Mouse (Mus musculus): ENCODE data around the gene Bco2. TPM values are rescaled to one million over a fixed set of nuclear protein-coding genes. Genes with fewer than 3 reads are reported as not detected.

The Bco2 gene
- polyA plus RNA-seq, 1 experiment from 2014 or later: 0.26 TPM

DNA sequence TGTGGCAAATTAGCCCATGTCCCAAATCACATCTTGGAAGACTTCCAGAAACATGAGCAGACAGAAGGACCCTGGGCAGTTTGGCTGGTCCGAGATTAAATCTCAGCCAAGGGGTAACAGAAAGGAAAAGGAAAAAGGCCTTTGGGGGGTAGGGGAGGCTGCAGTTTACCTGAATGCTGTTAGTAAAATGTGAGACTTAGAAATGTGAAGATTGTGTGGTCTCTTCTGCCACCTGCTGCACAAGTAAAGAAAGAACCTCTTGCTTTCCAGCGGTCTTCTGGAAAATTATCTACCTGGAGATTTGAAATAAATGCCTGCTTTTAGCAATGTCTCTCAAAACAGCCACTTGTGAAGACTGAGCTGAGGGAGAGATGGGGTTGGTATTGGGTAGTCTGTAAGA, 24.1 kb downstream of the Bco2 start:
- WGBS: 30% methylated on average over 2 of the region's 2 CpGs
- Histone ChIP-seq H3K27ac (ENCODE audit: low read length) (no peak overlapping the region), H3K27me3 (ENCODE audit: control insufficient read depth, insufficient read depth, low read length) (no peaks in the 10 kb centered on the region), H3K9ac (replicated peaks; ENCODE audit: low read depth, low read length) (no peak overlapping the region), H3K4me2 (replicated peaks; ENCODE audit: low read depth, low read length) (no peak overlapping the region), H3K36me3 (ENCODE audit: control insufficient read depth, insufficient read depth, low read length) (no peaks in the 10 kb centered on the region), H3K4me3 (ENCODE audit: low read depth, low read length) (no peak overlapping the region), H3K9me3 (ENCODE audit: control insufficient read depth, low read depth, low read length) (no peaks in the 10 kb centered on the region), H3K4me1 (ENCODE audit: control insufficient read depth, insufficient read depth, low read length) (peaks cover 9% of the 10 kb centered on the region)
- no peak for ATAC-seq (ENCODE audit: insufficient number of reproducible peaks, insufficient read depth, low FRiP score, low read depth)

DNA sequence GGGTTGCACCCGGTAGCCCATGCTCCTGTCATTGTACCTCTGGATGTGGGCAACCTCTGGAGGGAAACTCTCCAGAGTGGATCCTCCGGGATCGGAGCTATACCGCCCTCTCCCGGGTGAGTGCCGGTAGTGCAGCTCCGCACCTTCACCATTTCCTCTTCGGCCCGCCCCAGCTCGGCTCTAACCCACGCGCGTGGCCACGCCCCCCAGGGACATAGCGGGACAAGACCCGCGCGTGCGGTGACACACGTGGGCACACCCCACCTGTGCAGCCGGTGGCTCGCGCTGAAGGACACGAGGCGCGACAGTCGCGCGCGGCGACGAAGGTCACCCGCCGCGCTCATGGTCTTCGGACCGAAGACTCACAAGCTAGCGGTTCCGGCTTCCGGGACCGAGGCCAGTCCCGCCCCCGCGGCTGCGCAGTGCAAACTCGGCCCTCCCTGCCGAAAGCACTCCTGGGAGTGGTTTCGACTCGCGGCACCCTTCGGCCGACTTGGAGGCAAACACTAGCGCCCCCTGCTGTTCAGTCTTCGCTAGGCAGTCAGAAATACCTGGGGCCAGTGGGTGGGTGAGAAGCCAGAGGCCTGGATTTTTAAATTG, 26.6 kb downstream of the Bco2 start, which contains the start of gene Pts:
TSS of gene Pts (minus strand) at position 432 of the 600 bp plus-strand sequence.
- Histone ChIP-seq H3K9me3 (ENCODE audit: control insufficient read depth, low read depth, low read length) (no peaks in the 10 kb centered on the region), H3K4me3 (ENCODE audit: low read depth, low read length) (peak within 1 kb of the TSS; percentile 59), H3K4me1 (ENCODE audit: control insufficient read depth, insufficient read depth, low read length) (peaks cover 9% of the 10 kb centered on the region), H3K4me2 (replicated peaks; ENCODE audit: low read depth, low read length) (peak within 1 kb of the TSS; percentile 67), H3K27me3 (ENCODE audit: control insufficient read depth, insufficient read depth, low read length) (no peaks in the 10 kb centered on the region), H3K27ac (ENCODE audit: low read length) (no peak within 1 kb of the TSS; the same call in 1 of the 2 replicates), H3K9ac (replicated peaks; ENCODE audit: low read depth, low read length) (peak within 1 kb of the TSS; percentile 45), H3K36me3 (ENCODE audit: control insufficient read depth, insufficient read depth, low read length) (no peaks in the 10 kb centered on the region)
- peak; percentile 98 for ATAC-seq (ENCODE audit: insufficient number of reproducible peaks, insufficient read depth, low FRiP score, low read depth)
- WGBS: under 1% methylated on average over 54 of the region's 54 CpGs

DNA sequence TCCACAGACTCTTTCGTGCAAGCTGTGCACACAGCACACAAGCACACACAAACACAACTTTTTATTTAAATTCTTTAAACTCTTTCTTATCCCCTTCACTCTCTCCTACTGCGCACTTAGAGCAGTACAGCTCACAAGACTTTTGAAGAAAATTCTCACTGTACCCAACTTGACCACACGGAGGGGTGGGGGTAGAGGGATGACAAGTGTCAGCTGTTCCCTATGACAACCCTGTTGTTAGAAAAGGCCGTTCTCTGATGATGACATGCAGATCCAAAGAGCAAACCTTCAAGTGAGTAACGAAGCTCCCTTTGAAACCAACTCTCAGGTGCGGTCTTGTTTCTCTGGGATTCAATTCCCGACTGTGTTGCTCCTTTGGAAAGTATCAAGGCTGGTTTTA, 27.1 kb downstream of the Bco2 start:
- Histone ChIP-seq H3K9me3 (ENCODE audit: control insufficient read depth, low read depth, low read length) (no peaks in the 10 kb centered on the region), H3K27ac (ENCODE audit: low read length) (no peak overlapping the region), H3K4me2 (replicated peaks; ENCODE audit: low read depth, low read length) (peak overlapping the region; percentile 67), H3K27me3 (ENCODE audit: control insufficient read depth, insufficient read depth, low read length) (no peaks in the 10 kb centered on the region), H3K4me3 (ENCODE audit: low read depth, low read length) (peak overlapping the region; percentile 59), H3K36me3 (ENCODE audit: control insufficient read depth, insufficient read depth, low read length) (no peaks in the 10 kb centered on the region), H3K9ac (replicated peaks; ENCODE audit: low read depth, low read length) (peak overlapping the region; percentile 34), H3K4me1 (ENCODE audit: control insufficient read depth, insufficient read depth, low read length) (peaks cover 9% of the 10 kb centered on the region)
- no peak for ATAC-seq (ENCODE audit: insufficient number of reproducible peaks, insufficient read depth, low FRiP score, low read depth)
- WGBS: 36% methylated on average over 7 of the region's 7 CpGs

- Histone ChIP-seq H3K4me2 (replicated peaks; ENCODE audit: low read depth, low read length) (no peak overlapping the region), H3K36me3 (ENCODE audit: control insufficient read depth, insufficient read depth, low read length) (peaks cover 2% of the 10 kb centered on the region; the same call in 1 of the 2 replicates), H3K4me1 (ENCODE audit: control insufficient read depth, insufficient read depth, low read length) (peaks cover 9% of the 10 kb centered on the region), H3K27me3 (ENCODE audit: control insufficient read depth, insufficient read depth, low read length) (no peaks in the 10 kb centered on the region), H3K9ac (replicated peaks; ENCODE audit: low read depth, low read length) (no peak overlapping the region), H3K27ac (ENCODE audit: low read length) (no peak overlapping the region), H3K4me3 (ENCODE audit: low read depth, low read length) (no peak overlapping the region), H3K9me3 (ENCODE audit: control insufficient read depth, low read depth, low read length) (no peaks in the 10 kb centered on the region)
- 76% methylated on average over 5 of the region's 5 CpGs for whole genome bisulfite sequencing
- ATAC-seq (ENCODE audit: insufficient number of reproducible peaks, insufficient read depth, low FRiP score, low read depth): no peak
Measured at GRCm38 (mm10) chr9:50525585-50525984, 29.4 kb downstream of the Bco2 start.

GRCm38 (mm10) chr9:50524936-50525335, 30.0 kb downstream of the Bco2 start:
- no peaks in the 10 kb centered on the region for H3K27me3 ChIP-seq (ENCODE audit: control insufficient read depth, insufficient read depth, low read length)
- H3K4me1 ChIP-seq (ENCODE audit: control insufficient read depth, insufficient read depth, low read length): peaks cover 9% of the 10 kb centered on the region
- 92% methylated on average over 5 of the region's 5 CpGs for WGBS
- H3K4me2 ChIP-seq (replicated peaks; ENCODE audit: low read depth, low read length): no peak overlapping the region
- no peak for ATAC-seq (ENCODE audit: insufficient number of reproducible peaks, insufficient read depth, low FRiP score, low read depth)
- H3K9me3 ChIP-seq (ENCODE audit: control insufficient read depth, low read depth, low read length): no peaks in the 10 kb centered on the region
- no peak overlapping the region for H3K9ac ChIP-seq (replicated peaks; ENCODE audit: low read depth, low read length)
- no peak overlapping the region for H3K4me3 ChIP-seq (ENCODE audit: low read depth, low read length)
- peaks cover 2% of the 10 kb centered on the region; the same call in 1 of the 2 replicates for H3K36me3 ChIP-seq (ENCODE audit: control insufficient read depth, insufficient read depth, low read length)
- no peak overlapping the region for H3K27ac ChIP-seq (ENCODE audit: low read length)

GRCm38 (mm10) chr9:50522574-50522973, 32.4 kb downstream of the Bco2 start:
- Histone ChIP-seq H3K36me3 (ENCODE audit: control insufficient read depth, insufficient read depth, low read length) (peaks cover 2% of the 10 kb centered on the region; the same call in 1 of the 2 replicates), H3K27me3 (ENCODE audit: control insufficient read depth, insufficient read depth, low read length) (no peaks in the 10 kb centered on the region), H3K4me2 (replicated peaks; ENCODE audit: low read depth, low read length) (no peak overlapping the region), H3K27ac (ENCODE audit: low read length) (no peak overlapping the region), H3K4me1 (ENCODE audit: control insufficient read depth, insufficient read depth, low read length) (peaks cover 6% of the 10 kb centered on the region), H3K9me3 (ENCODE audit: control insufficient read depth, low read depth, low read length) (no peaks in the 10 kb centered on the region), H3K9ac (replicated peaks; ENCODE audit: low read depth, low read length) (no peak overlapping the region), H3K4me3 (ENCODE audit: low read depth, low read length) (no peak overlapping the region)
- no peak for ATAC-seq (ENCODE audit: insufficient number of reproducible peaks, insufficient read depth, low FRiP score, low read depth)
- 84% methylated on average over 5 of the region's 5 CpGs for WGBS

DNA sequence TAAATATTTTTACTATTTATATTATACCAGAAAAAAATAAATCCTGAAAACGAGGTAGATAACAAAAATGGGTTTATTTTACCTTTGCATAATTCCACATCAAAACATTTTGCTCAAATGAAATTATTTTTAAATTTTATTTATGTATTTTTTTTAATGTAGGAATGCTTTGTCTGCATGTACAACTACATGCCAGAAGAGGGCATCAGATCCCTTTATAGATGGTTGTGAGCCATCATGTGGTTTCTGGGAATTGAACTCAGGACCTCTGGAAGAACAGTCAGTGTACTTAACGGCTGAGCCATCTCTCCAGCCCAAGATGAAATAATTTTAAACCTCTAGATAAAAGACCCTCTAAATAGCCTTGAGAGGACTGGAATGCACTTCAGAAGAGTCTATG, 33.4 kb downstream of the Bco2 start:
- no peak overlapping the region for H3K9ac ChIP-seq (replicated peaks; ENCODE audit: low read depth, low read length)
- no peak for ATAC-seq (ENCODE audit: insufficient number of reproducible peaks, insufficient read depth, low FRiP score, low read depth)

DNA sequence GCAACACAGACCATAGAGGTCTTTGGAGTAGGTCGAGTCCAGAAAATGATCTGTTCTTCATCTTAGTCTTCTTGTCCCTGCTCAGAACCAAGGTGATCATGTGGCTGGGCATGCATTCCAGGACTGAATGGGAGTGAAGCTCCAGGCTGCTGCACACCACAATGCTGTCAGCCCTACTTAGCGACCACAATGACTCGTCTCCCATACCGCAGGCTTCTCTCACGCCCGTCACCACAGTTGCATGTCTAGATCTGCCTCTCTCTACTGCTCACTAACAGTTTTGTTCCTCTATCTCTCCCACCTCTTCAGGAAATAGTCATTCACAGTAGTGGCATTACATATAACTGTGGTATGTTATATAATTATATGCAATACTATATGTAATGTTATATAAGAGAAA, 34.2 kb downstream of the Bco2 start:
- no peak overlapping the region for H3K9ac ChIP-seq (replicated peaks; ENCODE audit: low read depth, low read length)
- no peak overlapping the region for H3K27ac ChIP-seq (ENCODE audit: low read length)
- H3K4me2 ChIP-seq (replicated peaks; ENCODE audit: low read depth, low read length): no peak overlapping the region
- H3K9me3 ChIP-seq (ENCODE audit: control insufficient read depth, low read depth, low read length): no peaks in the 10 kb centered on the region
- H3K27me3 ChIP-seq (ENCODE audit: control insufficient read depth, insufficient read depth, low read length): no peaks in the 10 kb centered on the region
- H3K4me1 ChIP-seq (ENCODE audit: control insufficient read depth, insufficient read depth, low read length): no peaks in the 10 kb centered on the region
- peaks cover 2% of the 10 kb centered on the region; the same call in 1 of the 2 replicates for H3K36me3 ChIP-seq (ENCODE audit: control insufficient read depth, insufficient read depth, low read length)
- no peak for ATAC-seq (ENCODE audit: insufficient number of reproducible peaks, insufficient read depth, low FRiP score, low read depth)
- 79% methylated on average over 6 of the region's 6 CpGs for WGBS
- no peak overlapping the region for H3K4me3 ChIP-seq (ENCODE audit: low read depth, low read length)

More for the DNA sequence above, 33.4 kb downstream of the Bco2 start:
- Histone ChIP-seq H3K4me3 (ENCODE audit: low read depth, low read length) (no peak overlapping the region), H3K27me3 (ENCODE audit: control insufficient read depth, insufficient read depth, low read length) (no peaks in the 10 kb centered on the region), H3K36me3 (ENCODE audit: control insufficient read depth, insufficient read depth, low read length) (peaks cover 2% of the 10 kb centered on the region; the same call in 1 of the 2 replicates), H3K4me2 (replicated peaks; ENCODE audit: low read depth, low read length) (no peak overlapping the region), H3K4me1 (ENCODE audit: control insufficient read depth, insufficient read depth, low read length) (no peaks in the 10 kb centered on the region), H3K27ac (ENCODE audit: low read length) (no peak overlapping the region), H3K9me3 (ENCODE audit: control insufficient read depth, low read depth, low read length) (no peaks in the 10 kb centered on the region)
- 68% methylated on average over 2 of the region's 2 CpGs for WGBS

DNA sequence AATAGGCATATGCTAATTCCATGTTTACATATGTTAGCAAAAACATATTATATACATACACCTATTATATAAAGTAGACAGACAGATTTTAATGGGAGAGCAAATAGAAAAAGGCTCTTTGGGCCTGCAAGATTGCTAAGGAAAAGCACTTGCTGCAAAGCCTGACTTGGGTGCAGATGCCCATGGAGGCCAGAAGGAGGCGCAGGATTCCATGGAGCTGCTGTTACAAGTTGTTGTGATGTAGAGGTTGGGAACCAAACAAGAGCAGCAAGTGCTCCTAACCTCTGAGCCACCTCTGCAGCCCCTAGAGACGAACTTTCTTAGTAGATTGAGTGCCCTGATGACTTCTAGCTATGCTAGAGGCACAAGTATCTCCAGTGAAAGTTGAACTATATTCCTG, 36.2 kb downstream of the Bco2 start:
- WGBS: 10% methylated on average over 2 of the region's 2 CpGs
- peaks cover 2% of the 10 kb centered on the region; the same call in 1 of the 2 replicates for H3K36me3 ChIP-seq (ENCODE audit: control insufficient read depth, insufficient read depth, low read length)
- H3K4me1 ChIP-seq (ENCODE audit: control insufficient read depth, insufficient read depth, low read length): no peaks in the 10 kb centered on the region
- H3K4me2 ChIP-seq (replicated peaks; ENCODE audit: low read depth, low read length): no peak overlapping the region
- no peaks in the 10 kb centered on the region for H3K27me3 ChIP-seq (ENCODE audit: control insufficient read depth, insufficient read depth, low read length)
- H3K9me3 ChIP-seq (ENCODE audit: control insufficient read depth, low read depth, low read length): no peaks in the 10 kb centered on the region
- no peak overlapping the region for H3K4me3 ChIP-seq (ENCODE audit: low read depth, low read length)
- no peak overlapping the region for H3K27ac ChIP-seq (ENCODE audit: low read length)
- ATAC-seq (ENCODE audit: insufficient number of reproducible peaks, insufficient read depth, low FRiP score, low read depth): no peak
- H3K9ac ChIP-seq (replicated peaks; ENCODE audit: low read depth, low read length): no peak overlapping the region
